Mouse (Mus musculus) bone marrow, adult 2 months (tissue): Measurements from ENCODE around the gene Fbxl22.

Source experiments
- CTCF ChIP-seq: fragments of 200-500 bp; IDR thresholded peaks from 2 replicates; pipeline ENCODE4 v1.5.1; 2011; ENCODE audit warnings: low read length, control low read depth; ENCODE audit not compliant: control insufficient read depth, insufficient read depth
- POLR2A ChIP-seq: fragments of 200-500 bp; IDR thresholded peaks from 2 replicates; pipeline ENCODE4 v1.6.1; 2011; ENCODE audit warnings: low read depth, mild to moderate bottlenecking, control low read depth, low read length, borderline replicate concordance; ENCODE audit not compliant: control insufficient read depth

- no peak for TF ChIP-seq POLR2A
- TF ChIP-seq CTCF, result no peak
Measured at GRCm38 (mm10) chr9:66510944-66511343, 3.4 kb downstream of the Fbxl22 start.
